Mouse (Mus musculus): ENCODE measurements around the gene Btbd9.

GRCm38 (mm10) chr17:30510171-30510570 lies 66.1 kb downstream of the Btbd9 start:
- no peak for TF ChIP-seq POLR2A (IDR thresholded peaks at IDR 0.05; ENCODE audit: low read depth, low read length)
- no peak; the same call in 1 of the 2 replicates for TF ChIP-seq CTCF (conservative IDR thresholded peaks at IDR 0.05; ENCODE audit: insufficient read depth, insufficient read length, low read depth, low read length)
